Mouse (Mus musculus) olfactory bulb, adult 2 months (tissue): ENCODE data around the gene Fam213b.

Source experiments
- CTCF ChIP-seq: fragments of 200-500 bp; IDR thresholded peaks from 2 replicates; pipeline ENCODE4 v1.5.1; 2012; ENCODE audit warnings: low read depth, mild to moderate bottlenecking, low read length, moderate library complexity; ENCODE audit not compliant: insufficient read depth
- POLR2A ChIP-seq: fragments of 200-500 bp; IDR thresholded peaks from 2 replicates; pipeline ENCODE4 v1.6.1; 2012; ENCODE audit warnings: mild to moderate bottlenecking, low read depth, low read length, moderate library complexity; ENCODE audit not compliant: insufficient read depth

GRCm38 (mm10) chr4:154858601-154859000, 40.3 kb downstream of the Fam213b start:
- TF ChIP-seq CTCF = no peak
- TF ChIP-seq POLR2A = no peak
